Mouse (Mus musculus): ENCODE data around the gene Zbtb45.

DNA sequence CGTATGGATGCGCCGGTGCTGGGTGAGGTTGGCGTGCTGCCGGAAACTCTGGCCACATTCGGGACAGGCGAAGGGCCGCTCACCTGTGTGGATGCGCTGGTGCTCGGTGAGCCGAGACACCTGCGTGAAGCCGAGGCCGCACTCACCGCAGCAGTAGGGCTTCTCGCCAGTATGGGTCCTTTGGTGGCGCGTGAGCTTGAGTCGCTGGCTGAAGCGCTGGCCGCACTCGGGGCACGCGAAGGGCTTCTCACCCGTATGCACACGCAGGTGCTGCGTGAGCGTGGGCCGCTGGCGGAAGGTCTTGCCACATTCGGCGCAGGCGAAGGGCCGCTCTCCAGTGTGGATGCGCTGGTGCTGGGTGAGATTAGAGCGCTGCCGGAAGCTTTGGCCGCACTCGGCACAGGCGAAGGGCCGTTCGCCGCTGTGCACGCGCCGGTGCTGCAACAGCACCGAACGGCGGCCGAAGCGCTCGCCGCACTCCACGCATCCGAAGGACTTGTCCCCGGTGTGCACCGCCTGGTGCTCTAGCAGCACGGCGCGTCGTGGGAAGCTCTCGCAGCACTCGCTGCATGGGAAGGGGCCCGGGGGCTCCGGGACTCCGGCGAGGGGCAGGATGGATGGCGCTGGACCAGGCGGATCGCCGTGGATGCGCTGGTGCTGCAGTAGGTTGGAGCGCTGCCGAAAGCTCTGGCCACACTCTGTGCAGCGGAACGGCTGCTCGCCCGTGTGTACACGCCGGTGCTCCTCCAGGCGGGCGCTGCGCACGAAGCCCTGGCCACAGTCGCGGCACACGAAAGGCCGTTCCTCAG is 33.8 kb upstream of the Zbtb45 start:
- TF ChIP-seq EP300 (IDR thresholded peaks at IDR 0.05; ENCODE audit: insufficient read depth, low read depth, low read length): no peak
- no peak for TF ChIP-seq POLR2A (IDR thresholded peaks at IDR 0.05; ENCODE audit: insufficient read depth, low read depth, low read length)
